Mouse (Mus musculus): ENCODE data around the gene Grin2a. TPM values are rescaled to one million over a fixed set of nuclear protein-coding genes. Genes with fewer than 3 reads are reported as not detected.

Gene Grin2a
- polyA plus RNA-seq, 1 experiment from 2014 or later: 0.30 TPM

- no peak overlapping the region for H3K4me2 ChIP-seq (ENCODE audit: low read length)
- WGBS: 91% methylated on average over 5 of the region's 5 CpGs
- no peaks in the 10 kb centered on the region for H3K4me1 ChIP-seq (replicated peaks; ENCODE audit: control insufficient read depth, insufficient read depth, low read length)
- ATAC-seq (replicated peaks; ENCODE audit: low FRiP score, low TSS enrichment, low read depth) (no peak), DNase-seq (ENCODE audit: low spot score) (no peak)
- no peak overlapping the region for H3K27ac ChIP-seq (ENCODE audit: low read depth)
- no peaks in the 10 kb centered on the region for H3K36me3 ChIP-seq (ENCODE audit: control insufficient read depth, insufficient read depth, low read length)
- no peak overlapping the region for H3K9ac ChIP-seq (ENCODE audit: low read length)
- no peak overlapping the region for H3K4me3 ChIP-seq (ENCODE audit: low read depth, low read length)
- no peaks in the 10 kb centered on the region for H3K27me3 ChIP-seq (replicated peaks; ENCODE audit: control insufficient read depth, insufficient read depth, low read length)
- H3K9me3 ChIP-seq (ENCODE audit: control insufficient read depth, low read length): no peaks in the 10 kb centered on the region
Observed at GRCm38 (mm10) chr16:9535196-9535595, 460.2 kb downstream of the Grin2a start.

GRCm38 (mm10) chr16:9533564-9534332 lies 461.6 kb downstream of the Grin2a start:
- Histone ChIP-seq H3K9ac (ENCODE audit: low read length) (no peak overlapping the region), H3K27me3 (replicated peaks; ENCODE audit: control insufficient read depth, insufficient read depth, low read length) (no peaks in the 10 kb centered on the region), H3K27ac (ENCODE audit: low read depth) (no peak overlapping the region), H3K4me2 (ENCODE audit: low read length) (no peak overlapping the region), H3K36me3 (ENCODE audit: control insufficient read depth, insufficient read depth, low read length) (no peaks in the 10 kb centered on the region), H3K4me1 (replicated peaks; ENCODE audit: control insufficient read depth, insufficient read depth, low read length) (no peaks in the 10 kb centered on the region), H3K4me3 (ENCODE audit: low read depth, low read length) (no peak overlapping the region), H3K9me3 (ENCODE audit: control insufficient read depth, low read length) (no peaks in the 10 kb centered on the region)
- DNase-seq (ENCODE audit: low spot score) (no peak), ATAC-seq (replicated peaks; ENCODE audit: low FRiP score, low TSS enrichment, low read depth) (no peak)
- 62% methylated on average over 9 of the region's 9 CpGs for WGBS

- H3K9me3 ChIP-seq (ENCODE audit: control insufficient read depth, low read length): no peaks in the 10 kb centered on the region
- H3K36me3 ChIP-seq (ENCODE audit: control insufficient read depth, insufficient read depth, low read length): no peaks in the 10 kb centered on the region
- H3K4me2 ChIP-seq (ENCODE audit: low read length): no peak overlapping the region
- WGBS: 71% methylated on average over 6 of the region's 6 CpGs
- no peak overlapping the region for H3K4me3 ChIP-seq (ENCODE audit: low read depth, low read length)
- DNase-seq (ENCODE audit: low spot score) (no peak), ATAC-seq (replicated peaks; ENCODE audit: low FRiP score, low TSS enrichment, low read depth) (no peak)
- H3K27me3 ChIP-seq (replicated peaks; ENCODE audit: control insufficient read depth, insufficient read depth, low read length): no peaks in the 10 kb centered on the region
- H3K4me1 ChIP-seq (replicated peaks; ENCODE audit: control insufficient read depth, insufficient read depth, low read length): no peaks in the 10 kb centered on the region
- no peak overlapping the region for H3K27ac ChIP-seq (ENCODE audit: low read depth)
- H3K9ac ChIP-seq (ENCODE audit: low read length): no peak overlapping the region
Observed at GRCm38 (mm10) chr16:9532843-9533532, 462.4 kb downstream of the Grin2a start.

GRCm38 (mm10) chr16:9527214-9527613 lies 468.1 kb downstream of the Grin2a start:
- H3K36me3 ChIP-seq (ENCODE audit: control insufficient read depth, insufficient read depth, low read length): no peaks in the 10 kb centered on the region
- H3K27ac ChIP-seq (ENCODE audit: low read depth): no peak overlapping the region
- no peaks in the 10 kb centered on the region for H3K4me1 ChIP-seq (replicated peaks; ENCODE audit: control insufficient read depth, insufficient read depth, low read length)
- no peak overlapping the region for H3K9ac ChIP-seq (ENCODE audit: low read length)
- H3K4me2 ChIP-seq (ENCODE audit: low read length): no peak overlapping the region
- H3K4me3 ChIP-seq (ENCODE audit: low read depth, low read length): no peak overlapping the region
- WGBS: 57% methylated on average over 5 of the region's 5 CpGs
- H3K27me3 ChIP-seq (replicated peaks; ENCODE audit: control insufficient read depth, insufficient read depth, low read length): no peaks in the 10 kb centered on the region
- ATAC-seq (replicated peaks; ENCODE audit: low FRiP score, low TSS enrichment, low read depth) (no peak), DNase-seq (ENCODE audit: low spot score) (no peak)
- H3K9me3 ChIP-seq (ENCODE audit: control insufficient read depth, low read length): no peaks in the 10 kb centered on the region

GRCm38 (mm10) chr16:9523314-9523713 lies 472.0 kb downstream of the Grin2a start:
- Histone ChIP-seq H3K36me3 (ENCODE audit: control insufficient read depth, insufficient read depth, low read length) (no peaks in the 10 kb centered on the region), H3K4me1 (replicated peaks; ENCODE audit: control insufficient read depth, insufficient read depth, low read length) (no peaks in the 10 kb centered on the region), H3K9me3 (ENCODE audit: control insufficient read depth, low read length) (no peaks in the 10 kb centered on the region), H3K27me3 (replicated peaks; ENCODE audit: control insufficient read depth, insufficient read depth, low read length) (no peaks in the 10 kb centered on the region), H3K27ac (ENCODE audit: low read depth) (no peak overlapping the region), H3K9ac (ENCODE audit: low read length) (no peak overlapping the region), H3K4me3 (ENCODE audit: low read depth, low read length) (no peak overlapping the region), H3K4me2 (ENCODE audit: low read length) (no peak overlapping the region)
- DNase-seq (ENCODE audit: low spot score): no peak
- no peak for ATAC-seq (replicated peaks; ENCODE audit: low FRiP score, low TSS enrichment, low read depth)

Other genes starting within 250 kb of the Grin2a start
- not detected in 2 replicates for gene Rpl39l, start 174.7 kb upstream of the Grin2a start, polyA plus RNA-seq (2014; fragmentation: Nextera tagmentation; extraction: Ambion mirVana)
- 1.4 and 1.5 TPM in 2 replicates for gene Atf7ip2, start 197.2 kb upstream of the Grin2a start, polyA plus RNA-seq (2014; fragmentation: Nextera tagmentation; extraction: Ambion mirVana)